Mouse (Mus musculus) liver, embryonic 16.5 days (tissue): ENCODE results near the gene Gm7945. TPM values are rescaled to one million over a fixed set of nuclear protein-coding genes. Genes with fewer than 3 reads are reported as not detected.
"Not testable (repeated sequence)": the region's sequence is repeated elsewhere in the genome, so short reads cannot be mapped to it uniquely, and the experiment has no call there.

ENCODE experiments used
- ATAC-seq: fragments of 200-750 bp; cut with Nextera tagmentation; 2 replicates; pipeline ENCODE4 v1.8.0; 2017; ENCODE audit warnings: low read depth, mild to moderate bottlenecking, moderate number of reproducible peaks, moderate library complexity
- H3K27ac ChIP-seq: fragments of 300-500 bp; sonication (generic); 2 replicates; pipeline ENCODE4 v1.5.1; 2014; ENCODE audit warnings: mild to moderate bottlenecking, low read length
- H3K27me3 ChIP-seq: fragments of 300-500 bp; sonication (generic); 2 replicates; pipeline ENCODE4 v1.6.1; 2014; ENCODE audit warnings: low read depth, low read length, mixed read lengths; ENCODE audit not compliant: control insufficient read depth, insufficient read depth
- H3K36me3 ChIP-seq: fragments of 300-500 bp; sonication (generic); 2 replicates; pipeline ENCODE4 v1.6.1; 2014; ENCODE audit warnings: mild to moderate bottlenecking; ENCODE audit not compliant: control insufficient read depth, insufficient read depth
- H3K4me1 ChIP-seq: fragments of 300-500 bp; sonication (generic); 2 replicates; pipeline ENCODE4 v1.6.1; 2014; ENCODE audit warnings: low read depth, low read length, mixed read lengths; ENCODE audit not compliant: control insufficient read depth
- H3K4me2 ChIP-seq: fragments of 300-500 bp; sonication (generic); 2 replicates; pipeline ENCODE4 v1.6.1; 2014; ENCODE audit warnings: low read depth, low read length, mixed read lengths
- H3K4me3 ChIP-seq: fragments of 300-500 bp; sonication (generic); 2 replicates; pipeline ENCODE4 v1.5.1; 2014; ENCODE audit warnings: low read depth, mild to moderate bottlenecking, low read length
- H3K9ac ChIP-seq: fragments of 300-500 bp; sonication (generic); 2 replicates; pipeline ENCODE4 v1.6.1; 2014; ENCODE audit warnings: low read depth, low read length
- H3K9me3 ChIP-seq: fragments of 300-500 bp; sonication (generic); replicated peaks from 2 replicates; pipeline ENCODE4 v1.6.1; 2016; ENCODE audit warnings: low read length; ENCODE audit not compliant: control insufficient read depth
- WGBS: fragments of 180-500 bp; shearing (Covaris S2); extraction: QIAGEN DNeasy Blood & Tissue Kit; methylation state at CpG from one replicate; pipeline ENCODE4 v1.1.7; 2014; ENCODE audit not compliant: insufficient replicate concordance; 5-methylcytosine and 5-hydroxymethylcytosine counted together
- polyA plus RNA-seq: library from polyadenylated mRNA; unstranded; fragments of >200 nt; fragmentation: Nextera tagmentation; extraction: Ambion mirVana; gene quantifications from 2 replicates; pipeline ENCODE4 v1.2.1, GENCODE M21; 2015

Gene Gm7945
- polyA plus RNA-seq: not detected in 2 replicates

GRCm38 (mm10) chr14:41386279-41386678 is at the start of gene Gm7945:
TSS of gene Gm7945 (minus strand) at chr14:41386379.
- H3K4me3 ChIP-seq, H3K4me2 ChIP-seq, H3K9me3 ChIP-seq, ATAC-seq, H3K36me3 ChIP-seq, H3K4me1 ChIP-seq, H3K9ac ChIP-seq, H3K27ac ChIP-seq, H3K27me3 ChIP-seq: not testable (repeated sequence)
- no CpG with 5 or more reads among the region's 3 CpGs for WGBS

DNA sequence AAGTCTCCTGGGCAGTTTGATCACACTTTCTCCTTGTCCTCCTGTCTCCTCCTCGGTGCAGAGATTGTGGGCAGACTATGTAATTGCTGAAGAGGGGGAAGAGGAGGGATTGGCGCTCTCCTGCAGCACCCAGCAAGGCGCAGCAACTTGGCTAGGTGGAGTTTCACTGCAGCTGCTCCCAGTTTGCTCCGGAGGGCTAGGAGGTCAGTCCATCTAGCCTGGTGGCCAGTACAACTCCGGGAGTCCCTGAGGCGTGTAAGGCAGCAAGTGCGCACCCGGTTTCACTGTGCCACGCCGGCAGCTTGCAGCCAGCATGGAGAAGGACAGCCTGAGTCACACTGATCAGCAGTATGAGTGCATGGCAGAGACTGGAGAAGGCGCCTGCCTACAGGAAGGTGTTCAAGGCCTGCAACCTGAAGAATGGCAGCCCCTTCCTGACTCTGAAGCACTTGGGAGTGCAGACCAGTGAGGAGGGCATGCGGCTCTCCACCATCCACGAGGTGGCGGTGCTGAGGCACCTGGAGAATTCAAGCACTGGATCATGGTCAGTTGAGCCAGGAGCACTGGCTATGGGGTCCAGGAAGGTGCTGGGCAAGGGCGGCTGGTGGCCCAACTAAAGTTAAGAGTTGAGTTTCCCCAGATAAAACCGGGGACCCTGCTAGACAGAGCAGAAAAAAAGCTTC is 39.4 kb upstream of the Gm7945 start:
- ATAC-seq, H3K9me3 ChIP-seq, H3K4me2 ChIP-seq, H3K4me3 ChIP-seq, H3K27me3 ChIP-seq, H3K27ac ChIP-seq, H3K9ac ChIP-seq, H3K4me1 ChIP-seq, H3K36me3 ChIP-seq: not testable (repeated sequence)
- 8% methylated on average over 11 of the region's 16 CpGs for WGBS

DNA sequence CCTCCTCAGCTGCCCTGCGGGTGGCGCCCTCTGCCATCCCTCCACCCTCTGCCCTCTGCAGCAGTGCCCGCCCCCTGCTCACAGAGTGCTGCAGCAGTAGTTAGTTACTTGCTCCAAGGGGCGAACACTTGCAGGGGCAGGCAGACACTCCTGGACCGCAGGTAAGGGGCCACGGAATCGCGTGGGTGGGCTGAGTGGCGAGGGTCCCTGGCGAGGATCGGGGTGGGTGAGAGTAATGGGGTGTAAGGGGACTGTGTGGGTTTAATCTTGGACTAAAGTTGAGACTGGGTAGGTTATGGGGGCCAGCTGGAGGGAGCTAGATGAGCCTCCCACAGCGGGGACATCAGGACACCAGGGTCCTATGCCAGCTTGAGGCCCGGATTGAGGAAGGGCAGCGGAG is 38.5 kb upstream of the Gm7945 start:
- H3K9ac ChIP-seq, ATAC-seq: not testable (repeated sequence)

DNA sequence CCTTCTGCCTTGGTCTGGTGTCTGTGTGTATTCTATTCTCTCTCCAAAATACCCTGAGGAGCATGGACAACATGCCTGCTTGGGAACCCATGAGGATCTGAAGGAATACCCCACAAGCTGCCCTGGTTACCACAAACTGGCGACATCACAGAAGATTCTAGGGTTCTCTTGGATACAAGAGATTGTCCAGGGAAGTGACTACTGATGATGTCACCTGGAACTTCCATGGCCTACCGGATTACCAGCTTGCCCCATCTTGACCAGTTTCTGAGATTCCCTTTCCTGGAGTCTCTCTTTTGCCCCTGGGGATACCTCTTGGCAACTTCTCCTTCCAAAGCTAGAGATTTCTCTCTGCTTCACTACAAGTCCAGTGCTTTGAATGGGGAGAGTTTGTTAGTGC is 22.0 kb upstream of the Gm7945 start, which contains the start of gene Gm6482:
Gene Gm6482, minus strand, starts transcription at position 101 of the 400 bp plus-strand sequence.
- not testable (repeated sequence) for H3K9ac ChIP-seq, H3K27me3 ChIP-seq, H3K36me3 ChIP-seq, H3K9me3 ChIP-seq, H3K27ac ChIP-seq, H3K4me2 ChIP-seq, ATAC-seq, H3K4me1 ChIP-seq, H3K4me3 ChIP-seq
- no CpG with 5 or more reads among the region's 2 CpGs for WGBS

More for the DNA sequence above, 38.5 kb upstream of the Gm7945 start:
- not testable (repeated sequence) for H3K27ac ChIP-seq, H3K27me3 ChIP-seq, H3K4me2 ChIP-seq, H3K4me1 ChIP-seq, H3K9me3 ChIP-seq, H3K36me3 ChIP-seq, H3K4me3 ChIP-seq
- WGBS: 13% methylated on average over 14 of the region's 14 CpGs

- H3K36me3 ChIP-seq, H3K27me3 ChIP-seq, H3K27ac ChIP-seq, H3K4me2 ChIP-seq, H3K4me1 ChIP-seq, ATAC-seq, H3K4me3 ChIP-seq, H3K9ac ChIP-seq, H3K9me3 ChIP-seq: not testable (repeated sequence)
- 35% methylated on average over 2 of the region's 2 CpGs for WGBS
Measured at GRCm38 (mm10) chr14:41348309-41348708, 37.9 kb downstream of the Gm7945 start, which contains the start of gene Gm5798. TSS of gene Gm5798 (plus strand) at chr14:41348609.

Other genes with a start within 250 kb of the Gm7945 start
- 34.3 and 36.5 TPM in 2 replicates for gene Mbl1, start 234.9 kb downstream of the Gm7945 start, polyA plus RNA-seq
- gene Sftpd, start 201.2 kb downstream of the Gm7945 start, polyA plus RNA-seq: 0.17 and 0.28 TPM in 2 replicates
- gene Gm2832, start 107.6 kb downstream of the Gm7945 start, polyA plus RNA-seq: not detected in 2 replicates
- not detected in 2 replicates for gene Gm5798, start 37.8 kb downstream of the Gm7945 start, polyA plus RNA-seq
- not detected in 2 replicates for gene Gm6482, start 21.9 kb upstream of the Gm7945 start, polyA plus RNA-seq
- not detected in 2 replicates for gene Gm7954, start 67.1 kb upstream of the Gm7945 start, polyA plus RNA-seq
- not detected in 2 replicates for gene Gm3486, start 103.1 kb upstream of the Gm7945 start, polyA plus RNA-seq
- not detected in 2 replicates for gene Gm7970, start 169.2 kb upstream of the Gm7945 start, polyA plus RNA-seq
- gene 1700049E17Rik2, start 186.8 kb upstream of the Gm7945 start, polyA plus RNA-seq: not detected in 2 replicates
- not detected in 2 replicates for gene Gm3072, start 238.2 kb upstream of the Gm7945 start, polyA plus RNA-seq